Mouse (Mus musculus) E14TG2a.4 (cell line): Measurements from ENCODE around the gene Gk2.

ENCODE experiments used
- CTCF ChIP-seq: conservative IDR thresholded peaks from 2 replicates; pipeline ENCODE4 v1.5.1; 2014; ENCODE audit warnings: low read length
- NANOG ChIP-seq: IDR thresholded peaks from 2 replicates; pipeline ENCODE4 v1.6.1; 2014; ENCODE audit warnings: borderline replicate concordance, low read length, mixed read lengths
- POU5F1 ChIP-seq: IDR thresholded peaks from 2 replicates; pipeline ENCODE4 v1.6.1; 2014; ENCODE audit warnings: low read length, borderline replicate concordance

GRCm38 (mm10) chr5:97409234-97409704, 47.6 kb downstream of the Gk2 start:
- no peak for TF ChIP-seq CTCF
- no peak for TF ChIP-seq POU5F1
- no peak for TF ChIP-seq NANOG
